Mouse (Mus musculus) limb, embryonic 13.5 days (tissue): ENCODE results near the gene Aftph. TPM values are rescaled to one million over a fixed set of nuclear protein-coding genes. Genes with fewer than 3 reads are reported as not detected.
A peak's percentile ranks its signal among the peaks of the same experiment; 100 is the strongest.

Experiments used
- ATAC-seq: fragments of 200-750 bp; cut with Nextera tagmentation; 2 replicates; pipeline ENCODE4 v1.8.0; 2017; ENCODE audit warnings: low read depth, moderate number of reproducible peaks, moderate TSS enrichment; ENCODE audit not compliant: low FRiP score
- H3K27ac ChIP-seq: fragments of 300-500 bp; sonication (generic); 2 replicates; pipeline ENCODE4 v1.5.1; 2015; ENCODE audit warnings: inconsistent platforms, mild to moderate bottlenecking, moderate library complexity
- H3K27me3 ChIP-seq: fragments of 300-500 bp; sonication (generic); 2 replicates; pipeline ENCODE4 v1.6.1; 2015; ENCODE audit warnings: mild to moderate bottlenecking, inconsistent platforms
- H3K36me3 ChIP-seq: fragments of 300-500 bp; sonication (generic); 2 replicates; pipeline ENCODE4 v1.6.1; 2015; ENCODE audit warnings: inconsistent platforms, mild to moderate bottlenecking, moderate library complexity
- H3K4me1 ChIP-seq: fragments of 300-500 bp; sonication (generic); 2 replicates; pipeline ENCODE4 v1.6.1; 2015; ENCODE audit warnings: inconsistent platforms
- H3K4me2 ChIP-seq: fragments of 300-500 bp; sonication (generic); replicated peaks from 2 replicates; pipeline ENCODE4 v1.6.1; 2015; ENCODE audit warnings: inconsistent platforms, mild to moderate bottlenecking, moderate library complexity
- H3K4me3 ChIP-seq: fragments of 300-500 bp; sonication (generic); 2 replicates; pipeline ENCODE4 v1.5.1; 2015; ENCODE audit warnings: moderate library complexity, mild to moderate bottlenecking, inconsistent platforms
- H3K9ac ChIP-seq: fragments of 300-500 bp; sonication (generic); 2 replicates; pipeline ENCODE4 v1.6.1; 2015; ENCODE audit warnings: mild to moderate bottlenecking, inconsistent platforms
- H3K9me3 ChIP-seq: fragments of 300-500 bp; sonication (generic); 2 replicates; pipeline ENCODE4 v1.6.1; 2016; ENCODE audit warnings: inconsistent platforms
- WGBS: fragments of 180-500 bp; shearing (Covaris S2); methylation state at CpG from one replicate; pipeline ENCODE4 v1.1.7; 2015; 5-methylcytosine and 5-hydroxymethylcytosine counted together
- polyA plus RNA-seq: library from polyadenylated mRNA; unstranded; fragments of >200 nt; fragmentation: Nextera tagmentation; extraction: Ambion mirVana; gene quantifications from 2 replicates; pipeline ENCODE4 v1.2.1, GENCODE M21; 2015

The Aftph gene
- polyA plus RNA-seq, 1 experiment from 2014 or later = 19.6 TPM

- Histone ChIP-seq H3K4me3 (no peak overlapping the region), H3K9me3 (no peaks in the 10 kb centered on the region), H3K9ac (no peak overlapping the region), H3K36me3 (no peaks in the 10 kb centered on the region), H3K4me1 (peaks cover 30% of the 10 kb centered on the region), H3K27ac (no peak overlapping the region), H3K4me2 (no peak overlapping the region), H3K27me3 (no peaks in the 10 kb centered on the region)
- 85% methylated on average over 14 of the region's 14 CpGs for WGBS
- no peak for ATAC-seq
These were observed 81.0 kb downstream of the Aftph start for GRCm38 (mm10) chr11:20660111-20661097.

GRCm38 (mm10) chr11:20659094-20659493 lies 82.3 kb downstream of the Aftph start:
- no peak overlapping the region for H3K4me3 ChIP-seq
- no peak for ATAC-seq
- no peaks in the 10 kb centered on the region for H3K9me3 ChIP-seq
- H3K27ac ChIP-seq = peak overlapping the region; percentile 28; the same call in 1 of the 2 replicates
- peaks cover 5% of the 10 kb centered on the region; the same call in 1 of the 2 replicates for H3K36me3 ChIP-seq
- H3K4me2 ChIP-seq = no peak overlapping the region
- H3K27me3 ChIP-seq = no peaks in the 10 kb centered on the region
- no peak overlapping the region for H3K9ac ChIP-seq
- 52% methylated on average over 3 of the region's 3 CpGs for WGBS
- H3K4me1 ChIP-seq = peaks cover 43% of the 10 kb centered on the region

GRCm38 (mm10) chr11:20656711-20657057 lies 84.7 kb downstream of the Aftph start:
- ATAC-seq = 0 out of 2 replicates have a peak, but pooled peaks have one; percentile 9
- H3K27me3 ChIP-seq = no peaks in the 10 kb centered on the region
- peaks cover 15% of the 10 kb centered on the region for H3K36me3 ChIP-seq
- H3K4me3 ChIP-seq = peak overlapping the region; percentile 18; the same call in 1 of the 2 replicates
- no peaks in the 10 kb centered on the region for H3K9me3 ChIP-seq
- peak overlapping the region; percentile 48; the same call in 1 of the 2 replicates for H3K9ac ChIP-seq
- WGBS = 23% methylated on average over 10 of the region's 10 CpGs
- H3K4me1 ChIP-seq = peaks cover 43% of the 10 kb centered on the region
- H3K27ac ChIP-seq = peak overlapping the region; percentile 58; the same call in 1 of the 2 replicates
- peak overlapping the region; percentile 53 for H3K4me2 ChIP-seq

- WGBS = 20% methylated on average over 18 of the region's 18 CpGs
- Histone ChIP-seq H3K27me3 (no peaks in the 10 kb centered on the region), H3K4me1 (peaks cover 49% of the 10 kb centered on the region), H3K4me2 (peak overlapping the region; percentile 53), H3K36me3 (peaks cover 15% of the 10 kb centered on the region), H3K27ac (peak overlapping the region; percentile 58; the same call in 1 of the 2 replicates), H3K9ac (peak overlapping the region; percentile 35), H3K4me3 (peak overlapping the region; percentile 18), H3K9me3 (no peaks in the 10 kb centered on the region)
- peak; percentile 79; the same call in 1 of the 2 replicates for ATAC-seq
These were observed 85.3 kb downstream of the Aftph start for GRCm38 (mm10) chr11:20655795-20656710.

- Histone ChIP-seq H3K36me3 (peaks cover 29% of the 10 kb centered on the region), H3K4me1 (peaks cover 73% of the 10 kb centered on the region), H3K27me3 (no peaks in the 10 kb centered on the region), H3K4me2 (no peak overlapping the region), H3K9ac (no peak overlapping the region), H3K4me3 (no peak overlapping the region), H3K9me3 (no peaks in the 10 kb centered on the region), H3K27ac (no peak overlapping the region; the same call in 1 of the 2 replicates)
- no peak for ATAC-seq
- 36% methylated on average over 1 of the region's 1 CpGs for WGBS
These were observed 90.2 kb downstream of the Aftph start for GRCm38 (mm10) chr11:20651166-20651565.

- 74% methylated on average over 17 of the region's 17 CpGs for WGBS
- Histone ChIP-seq H3K36me3 (peaks cover 29% of the 10 kb centered on the region), H3K4me3 (no peak overlapping the region), H3K27me3 (no peaks in the 10 kb centered on the region), H3K27ac (no peak overlapping the region), H3K4me1 (peaks cover 72% of the 10 kb centered on the region), H3K9me3 (no peaks in the 10 kb centered on the region), H3K4me2 (no peak overlapping the region), H3K9ac (no peak overlapping the region)
- ATAC-seq = no peak
These were observed 91.3 kb downstream of the Aftph start for GRCm38 (mm10) chr11:20650006-20650639.

GRCm38 (mm10) chr11:20649477-20649876 lies 91.9 kb downstream of the Aftph start:
- Histone ChIP-seq H3K36me3 (peaks cover 28% of the 10 kb centered on the region), H3K4me3 (no peak overlapping the region), H3K27me3 (no peaks in the 10 kb centered on the region), H3K4me2 (no peak overlapping the region), H3K27ac (no peak overlapping the region), H3K9ac (no peak overlapping the region), H3K9me3 (no peaks in the 10 kb centered on the region), H3K4me1 (peaks cover 72% of the 10 kb centered on the region)
- ATAC-seq = no peak
- WGBS = 54% methylated on average over 5 of the region's 5 CpGs

- WGBS = 50% methylated on average over 19 of the region's 19 CpGs
These were observed 93.3 kb downstream of the Aftph start for GRCm38 (mm10) chr11:20647902-20648625.

GRCm38 (mm10) chr11:20646986-20647726 lies 94.2 kb downstream of the Aftph start:
- peak overlapping the region; percentile 39; the same call in 1 of the 2 replicates for H3K9ac ChIP-seq
- ATAC-seq = no peak

More at GRCm38 (mm10) chr11:20647902-20648625, 93.3 kb downstream of the Aftph start:
- Histone ChIP-seq H3K9me3 (no peaks in the 10 kb centered on the region), H3K4me3 (no peak overlapping the region), H3K36me3 (peaks cover 19% of the 10 kb centered on the region), H3K9ac (peak overlapping the region; percentile 21; the same call in 1 of the 2 replicates), H3K27me3 (no peaks in the 10 kb centered on the region), H3K27ac (peak overlapping the region; percentile 52; the same call in 1 of the 2 replicates), H3K4me2 (no peak overlapping the region), H3K4me1 (peaks cover 78% of the 10 kb centered on the region)
- peak; percentile 21; the same call in 1 of the 2 replicates for ATAC-seq

GRCm38 (mm10) chr11:20646142-20646541 lies 95.2 kb downstream of the Aftph start:
- H3K4me1 ChIP-seq = peaks cover 85% of the 10 kb centered on the region
- peaks cover 14% of the 10 kb centered on the region for H3K36me3 ChIP-seq
- H3K4me2 ChIP-seq = no peak overlapping the region
- no peaks in the 10 kb centered on the region for H3K27me3 ChIP-seq
- H3K9me3 ChIP-seq = no peaks in the 10 kb centered on the region
- peak overlapping the region; percentile 29; the same call in 1 of the 2 replicates for H3K27ac ChIP-seq
- no peak overlapping the region for H3K4me3 ChIP-seq
- ATAC-seq = no peak
- no peak overlapping the region for H3K9ac ChIP-seq
- 30% methylated on average over 6 of the region's 6 CpGs for WGBS

More at GRCm38 (mm10) chr11:20646986-20647726, 94.2 kb downstream of the Aftph start:
- Histone ChIP-seq H3K27me3 (no peaks in the 10 kb centered on the region), H3K36me3 (peaks cover 18% of the 10 kb centered on the region), H3K4me2 (no peak overlapping the region), H3K27ac (no peak overlapping the region), H3K9me3 (no peaks in the 10 kb centered on the region), H3K4me3 (no peak overlapping the region), H3K4me1 (peaks cover 82% of the 10 kb centered on the region)
- 50% methylated on average over 10 of the region's 10 CpGs for WGBS
